Mouse (Mus musculus): Measurements from ENCODE around the gene Cblc. TPM values are rescaled to one million over a fixed set of nuclear protein-coding genes. Genes with fewer than 3 reads are reported as not detected.

Gene Cblc
- polyA plus RNA-seq, 1 experiment from 2014 or later: 44.4 TPM

DNA sequence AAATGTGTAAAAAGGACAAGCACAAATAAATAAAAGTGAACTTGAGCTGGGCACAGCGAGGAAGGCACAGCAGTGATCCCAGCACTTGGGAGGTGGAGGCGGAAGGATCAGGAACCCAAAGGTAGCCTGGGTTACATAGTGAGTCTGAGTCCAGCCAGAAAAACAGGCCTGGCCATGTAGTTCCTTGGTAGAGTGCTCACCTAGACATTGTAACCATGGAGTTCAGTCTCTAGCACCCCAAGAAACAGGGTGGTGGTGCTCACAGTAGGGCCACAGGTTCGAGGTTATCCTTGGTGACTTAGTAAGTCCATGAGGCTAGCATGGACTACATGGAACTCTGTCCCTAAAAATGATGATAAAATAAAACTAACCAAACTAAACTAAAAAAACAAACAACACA, 44.3 kb upstream of the Cblc start:
- Histone ChIP-seq H3K9me3 (ENCODE audit: control insufficient read depth, low read length) (no peaks in the 10 kb centered on the region), H3K27me3 (ENCODE audit: control insufficient read depth, insufficient read depth, low read length) (no peaks in the 10 kb centered on the region), H3K27ac (replicated peaks) (peak overlapping the region; percentile 75), H3K4me1 (replicated peaks; ENCODE audit: control insufficient read depth, insufficient read depth) (no peaks in the 10 kb centered on the region), H3K9ac (ENCODE audit: low read length) (no peak overlapping the region), H3K4me3 (ENCODE audit: low read depth, low read length) (no peak overlapping the region), H3K36me3 (ENCODE audit: control insufficient read depth, insufficient read depth, low read length) (no peaks in the 10 kb centered on the region), H3K4me2 (replicated peaks; ENCODE audit: low read depth) (no peak overlapping the region)
- TF ChIP-seq EP300 (optimal IDR thresholded peaks at IDR 0.05): no peak
- no peak for TF ChIP-seq CTCF (IDR thresholded peaks at IDR 0.05; ENCODE audit: low read depth)
- DNase-seq (ENCODE audit: low spot score) (no peak), ATAC-seq (ENCODE audit: low FRiP score, low TSS enrichment) (no peak)
- 85% methylated on average over 3 of the region's 3 CpGs for WGBS

GRCm38 (mm10) chr7:19840371-19840770, 43.8 kb upstream of the Cblc start:
- peak overlapping the region; percentile 75 for H3K27ac ChIP-seq (replicated peaks)
- H3K27me3 ChIP-seq (ENCODE audit: control insufficient read depth, insufficient read depth, low read length): no peaks in the 10 kb centered on the region
- no peaks in the 10 kb centered on the region for H3K9me3 ChIP-seq (ENCODE audit: control insufficient read depth, low read length)
- peak; percentile 23; the same call in 1 of the 2 replicates for ATAC-seq (ENCODE audit: low FRiP score, low TSS enrichment)
- no peak for TF ChIP-seq CTCF (IDR thresholded peaks at IDR 0.05; ENCODE audit: low read depth)
- no peak for TF ChIP-seq EP300 (optimal IDR thresholded peaks at IDR 0.05)
- H3K9ac ChIP-seq (ENCODE audit: low read length): no peak overlapping the region
- WGBS: 76% methylated on average over 4 of the region's 4 CpGs
- no peaks in the 10 kb centered on the region for H3K4me1 ChIP-seq (replicated peaks; ENCODE audit: control insufficient read depth, insufficient read depth)
- peak; percentile 65 for DNase-seq (ENCODE audit: low spot score)
- no peak overlapping the region for H3K4me3 ChIP-seq (ENCODE audit: low read depth, low read length)
- no peak overlapping the region for H3K4me2 ChIP-seq (replicated peaks; ENCODE audit: low read depth)
- no peaks in the 10 kb centered on the region for H3K36me3 ChIP-seq (ENCODE audit: control insufficient read depth, insufficient read depth, low read length)

DNA sequence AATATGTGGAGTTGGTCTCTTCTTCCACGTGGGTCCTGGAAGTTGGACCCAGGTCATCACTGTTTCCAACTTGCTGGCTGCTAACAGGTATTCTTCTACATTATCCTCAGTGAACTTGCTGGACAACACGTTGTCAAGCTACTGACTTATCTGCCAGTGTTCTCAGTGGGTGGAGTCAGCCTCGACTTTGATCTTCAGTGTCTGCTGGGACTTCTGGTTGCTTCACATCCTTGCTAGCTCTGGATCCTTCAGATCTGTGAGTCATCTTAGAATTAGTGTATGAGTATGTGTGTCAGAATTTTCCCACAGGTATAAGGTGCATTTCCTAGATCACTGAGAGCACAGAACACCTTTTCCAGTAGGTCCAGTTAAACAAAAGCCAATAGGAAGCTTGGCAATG, 40.2 kb upstream of the Cblc start:
- Histone ChIP-seq H3K4me2 (replicated peaks; ENCODE audit: low read depth) (no peak overlapping the region), H3K9ac (ENCODE audit: low read length) (no peak overlapping the region), H3K4me3 (ENCODE audit: low read depth, low read length) (no peak overlapping the region), H3K36me3 (ENCODE audit: control insufficient read depth, insufficient read depth, low read length) (no peaks in the 10 kb centered on the region), H3K4me1 (replicated peaks; ENCODE audit: control insufficient read depth, insufficient read depth) (no peaks in the 10 kb centered on the region), H3K27me3 (ENCODE audit: control insufficient read depth, insufficient read depth, low read length) (no peaks in the 10 kb centered on the region), H3K9me3 (ENCODE audit: control insufficient read depth, low read length) (no peaks in the 10 kb centered on the region), H3K27ac (replicated peaks) (no peak overlapping the region)
- no peak for DNase-seq (ENCODE audit: low spot score)
- WGBS: 49% methylated on average over 3 of the region's 3 CpGs
- TF ChIP-seq CTCF (IDR thresholded peaks at IDR 0.05; ENCODE audit: low read depth): no peak
- no peak for ATAC-seq (ENCODE audit: low FRiP score, low TSS enrichment)

DNA sequence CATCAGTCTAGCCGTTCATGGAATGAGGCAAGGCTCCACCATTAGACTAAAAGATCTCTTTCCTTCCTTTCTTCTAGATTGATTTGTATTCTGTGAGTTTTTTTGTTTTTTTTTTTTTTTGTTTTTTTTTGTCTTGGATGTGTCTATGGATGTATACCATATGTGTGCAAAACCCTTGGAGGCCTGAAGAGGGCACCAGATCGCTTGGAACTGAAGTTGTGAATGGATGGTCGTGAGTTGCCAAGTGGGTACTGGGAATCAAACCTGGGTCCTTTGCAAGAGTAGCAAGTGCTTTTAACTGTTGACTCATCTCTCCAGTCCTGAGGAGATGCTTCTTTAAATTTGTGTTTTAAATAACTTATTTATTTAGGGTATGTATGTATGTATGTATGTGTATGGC, 37.4 kb upstream of the Cblc start:
- ATAC-seq (ENCODE audit: low FRiP score, low TSS enrichment): no peak
- Histone ChIP-seq H3K9ac (ENCODE audit: low read length) (no peak overlapping the region), H3K9me3 (ENCODE audit: control insufficient read depth, low read length) (no peaks in the 10 kb centered on the region), H3K36me3 (ENCODE audit: control insufficient read depth, insufficient read depth, low read length) (no peaks in the 10 kb centered on the region), H3K4me1 (replicated peaks; ENCODE audit: control insufficient read depth, insufficient read depth) (peaks cover 8% of the 10 kb centered on the region), H3K4me2 (replicated peaks; ENCODE audit: low read depth) (no peak overlapping the region), H3K27me3 (ENCODE audit: control insufficient read depth, insufficient read depth, low read length) (no peaks in the 10 kb centered on the region), H3K27ac (replicated peaks) (no peak overlapping the region), H3K4me3 (ENCODE audit: low read depth, low read length) (no peak overlapping the region)
- WGBS: 61% methylated on average over 3 of the region's 3 CpGs
- no peak for DNase-seq (ENCODE audit: low spot score)
- TF ChIP-seq EP300 (optimal IDR thresholded peaks at IDR 0.05): no peak
- TF ChIP-seq CTCF (IDR thresholded peaks at IDR 0.05; ENCODE audit: low read depth): peak; percentile 52

GRCm38 (mm10) chr7:19831837-19832236, 35.2 kb upstream of the Cblc start:
- H3K27me3 ChIP-seq (ENCODE audit: control insufficient read depth, insufficient read depth, low read length): no peaks in the 10 kb centered on the region
- ATAC-seq (ENCODE audit: low FRiP score, low TSS enrichment): peak; percentile 84
- H3K4me2 ChIP-seq (replicated peaks; ENCODE audit: low read depth): no peak overlapping the region
- no peaks in the 10 kb centered on the region for H3K9me3 ChIP-seq (ENCODE audit: control insufficient read depth, low read length)
- H3K4me3 ChIP-seq (ENCODE audit: low read depth, low read length): no peak overlapping the region
- H3K27ac ChIP-seq (replicated peaks): peak overlapping the region; percentile 63; the same call in 1 of the 2 replicates
- no peak overlapping the region for H3K9ac ChIP-seq (ENCODE audit: low read length)
- no peaks in the 10 kb centered on the region for H3K36me3 ChIP-seq (ENCODE audit: control insufficient read depth, insufficient read depth, low read length)
- DNase-seq (ENCODE audit: low spot score): peak; percentile 75
- TF ChIP-seq CTCF (IDR thresholded peaks at IDR 0.05; ENCODE audit: low read depth): no peak
- no peak for TF ChIP-seq EP300 (optimal IDR thresholded peaks at IDR 0.05)
- peaks cover 8% of the 10 kb centered on the region for H3K4me1 ChIP-seq (replicated peaks; ENCODE audit: control insufficient read depth, insufficient read depth)
- WGBS: 24% methylated on average over 9 of the region's 9 CpGs

DNA sequence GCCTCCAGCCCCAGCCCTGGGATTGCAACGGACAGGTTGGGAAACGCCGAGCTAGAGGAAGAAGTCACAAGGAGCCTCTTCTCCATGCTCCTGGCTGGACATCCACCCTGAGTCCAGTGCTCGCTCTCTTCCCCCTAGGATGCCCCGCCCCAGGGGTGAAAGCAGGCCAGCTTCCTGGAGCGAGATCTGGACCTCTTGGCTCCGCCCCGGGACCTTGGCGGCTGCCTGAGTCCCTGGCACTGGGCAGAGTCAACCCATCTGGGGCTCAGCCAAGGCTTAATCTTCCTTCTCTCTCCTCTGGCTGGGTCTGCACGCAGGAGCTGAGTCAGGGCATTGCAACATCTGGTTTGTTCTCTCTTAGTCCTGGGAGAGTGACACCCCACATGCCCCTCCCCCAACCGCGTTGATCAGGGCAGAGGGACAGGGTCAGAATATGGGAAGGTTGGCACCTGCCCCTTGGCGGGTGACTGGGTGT, 34.1 kb upstream of the Cblc start:
- peak; percentile 91 for ATAC-seq (ENCODE audit: low FRiP score, low TSS enrichment)
- peak; percentile 93 for DNase-seq (ENCODE audit: low spot score)
- 9% methylated on average over 13 of the region's 13 CpGs for WGBS
- Histone ChIP-seq H3K36me3 (ENCODE audit: control insufficient read depth, insufficient read depth, low read length) (no peaks in the 10 kb centered on the region), H3K4me1 (replicated peaks; ENCODE audit: control insufficient read depth, insufficient read depth) (peaks cover 12% of the 10 kb centered on the region), H3K27ac (replicated peaks) (peak overlapping the region; percentile 84), H3K27me3 (ENCODE audit: control insufficient read depth, insufficient read depth, low read length) (no peaks in the 10 kb centered on the region), H3K9me3 (ENCODE audit: control insufficient read depth, low read length) (no peaks in the 10 kb centered on the region), H3K4me2 (replicated peaks; ENCODE audit: low read depth) (peak overlapping the region; percentile 28), H3K9ac (ENCODE audit: low read length) (0 out of 2 replicates have a peak overlapping the region, but pooled peaks have one; percentile 23), H3K4me3 (ENCODE audit: low read depth, low read length) (no peak overlapping the region)
- peak; percentile 26 for TF ChIP-seq EP300 (optimal IDR thresholded peaks at IDR 0.05)
- TF ChIP-seq CTCF (IDR thresholded peaks at IDR 0.05; ENCODE audit: low read depth): no peak

All from stomach, postnatal 0 days (tissue).